Mouse (Mus musculus) stomach, postnatal 0 days (tissue): ENCODE data around the gene Ccdc177. TPM values are rescaled to one million over a fixed set of nuclear protein-coding genes. Genes with fewer than 3 reads are reported as not detected.

Source experiments
- ATAC-seq: fragments of 200-750 bp; cut with Nextera tagmentation; 2 replicates; pipeline ENCODE4 v1.8.0; 2017; ENCODE audit not compliant: low FRiP score, low TSS enrichment
- DNase-seq: peaks from one replicate; pipeline ENCODE4 v3.0.0-alpha.2; 2016; ENCODE audit warnings: low spot score
- H3K27ac ChIP-seq: fragments of 300-500 bp; sonication (generic); replicated peaks from 2 replicates; pipeline ENCODE4 v1.5.1; 2014; ENCODE audit warnings: mild to moderate bottlenecking, control low read depth
- H3K27me3 ChIP-seq: fragments of 300-500 bp; sonication (generic); 2 replicates; pipeline ENCODE4 v1.6.1; 2014; ENCODE audit warnings: low read length; ENCODE audit not compliant: control insufficient read depth, insufficient read depth
- H3K36me3 ChIP-seq: fragments of 300-500 bp; sonication (generic); 2 replicates; pipeline ENCODE4 v1.6.1; 2014; ENCODE audit warnings: low read length, mixed read lengths; ENCODE audit not compliant: control insufficient read depth, insufficient read depth
- H3K4me1 ChIP-seq: fragments of 300-500 bp; sonication (generic); replicated peaks from 2 replicates; pipeline ENCODE4 v1.6.1; 2014; ENCODE audit warnings: antibody characterized with exemption; ENCODE audit not compliant: control insufficient read depth, insufficient read depth
- H3K4me2 ChIP-seq: fragments of 300-500 bp; sonication (generic); replicated peaks from 2 replicates; pipeline ENCODE4 v1.6.1; 2014; ENCODE audit warnings: low read depth, mild to moderate bottlenecking, control low read depth, moderate library complexity
- H3K4me3 ChIP-seq: fragments of 300-500 bp; sonication (generic); 2 replicates; pipeline ENCODE4 v1.5.1; 2014; ENCODE audit warnings: low read depth, low read length, control low read depth
- H3K9ac ChIP-seq: fragments of 300-500 bp; sonication (generic); 2 replicates; pipeline ENCODE4 v1.6.1; 2014; ENCODE audit warnings: mild to moderate bottlenecking, low read length, control low read depth, mixed read lengths
- H3K9me3 ChIP-seq: fragments of 300-500 bp; sonication (generic); 2 replicates; pipeline ENCODE4 v1.6.1; 2016; ENCODE audit warnings: low read length; ENCODE audit not compliant: control insufficient read depth
- CTCF ChIP-seq: IDR thresholded peaks from 2 replicates; pipeline ENCODE4 v1.5.1; 2016; ENCODE audit warnings: antibody characterized with exemption, low read depth, mild to moderate bottlenecking, moderate library complexity
- EP300 ChIP-seq: optimal IDR thresholded peaks from 2 replicates; pipeline ENCODE3; 2016; ENCODE audit warnings: antibody characterized with exemption
- WGBS: fragments of 180-500 bp; shearing (Covaris S2); extraction: QIAGEN DNeasy Blood & Tissue Kit; methylation state at CpG from one replicate; pipeline ENCODE4 v1.1.7; 2014; 5-methylcytosine and 5-hydroxymethylcytosine counted together
- polyA plus RNA-seq: library from polyadenylated mRNA; unstranded; fragments of >200 nt; fragmentation: Nextera tagmentation; extraction: Ambion mirVana; gene quantifications from 2 replicates; pipeline ENCODE4 v1.2.1, GENCODE M21; 2015

Gene Ccdc177
- polyA plus RNA-seq, 1 experiment from 2014 or later = 0.06 TPM

- under 1% methylated on average over 114 of the region's 122 CpGs for WGBS
- Histone ChIP-seq H3K27ac (no peak overlapping the region), H3K4me1 (peaks cover 12% of the 10 kb centered on the region), H3K36me3 (no peaks in the 10 kb centered on the region), H3K27me3 (peaks cover 24% of the 10 kb centered on the region), H3K4me3 (peak overlapping the region; percentile 57), H3K4me2 (peak overlapping the region; percentile 95), H3K9ac (peak overlapping the region; percentile 35), H3K9me3 (no peaks in the 10 kb centered on the region)
- DNase-seq (peak; percentile 72), ATAC-seq (peak; percentile 77)
- TF ChIP-seq EP300 = no peak
- TF ChIP-seq CTCF = peak; percentile 7; the same call in 1 of the 2 replicates
Observed at GRCm38 (mm10) chr12:80757751-80758558, 2.5 kb downstream of the Ccdc177 start.

- Histone ChIP-seq H3K9ac (no peak overlapping the region), H3K27ac (no peak overlapping the region), H3K4me2 (no peak overlapping the region), H3K27me3 (peaks cover 5% of the 10 kb centered on the region), H3K36me3 (no peaks in the 10 kb centered on the region), H3K4me1 (no peaks in the 10 kb centered on the region), H3K4me3 (no peak overlapping the region), H3K9me3 (no peaks in the 10 kb centered on the region)
- no peak for ATAC-seq
- no peak for TF ChIP-seq CTCF
- no peak for TF ChIP-seq EP300
- no peak for DNase-seq
- 79% methylated on average over 6 of the region's 6 CpGs for WGBS
Observed at GRCm38 (mm10) chr12:80751556-80751955, 8.9 kb downstream of the Ccdc177 start.

- TF ChIP-seq CTCF (no peak), EP300 (no peak)
- 52% methylated on average over 8 of the region's 8 CpGs for WGBS
Observed at GRCm38 (mm10) chr12:80746031-80746813, 14.3 kb downstream of the Ccdc177 start.

DNA sequence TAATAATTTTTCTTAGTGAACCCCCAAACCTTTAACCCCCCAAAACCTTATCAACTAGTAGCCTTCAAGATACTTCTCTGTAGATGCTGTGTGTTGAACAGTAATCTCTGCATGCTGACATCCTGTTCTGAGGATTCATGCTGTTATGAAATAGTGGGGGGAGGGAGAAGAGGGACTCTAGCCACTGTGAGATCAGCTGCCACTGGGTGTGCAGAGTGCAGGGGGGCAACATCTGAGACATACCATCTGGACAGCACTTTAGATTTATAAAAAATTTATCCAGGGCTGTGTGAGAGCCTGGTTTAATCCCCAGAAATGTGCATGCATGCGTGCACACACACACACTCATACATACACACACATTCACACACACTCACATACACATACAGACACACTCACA, 15.9 kb downstream of the Ccdc177 start:
- no peaks in the 10 kb centered on the region for H3K27me3 ChIP-seq
- H3K4me1 ChIP-seq = no peaks in the 10 kb centered on the region
- H3K36me3 ChIP-seq = no peaks in the 10 kb centered on the region
- H3K4me3 ChIP-seq = no peak overlapping the region
- H3K9me3 ChIP-seq = no peaks in the 10 kb centered on the region
- DNase-seq = no peak
- ATAC-seq = no peak
- H3K27ac ChIP-seq = no peak overlapping the region
- no peak overlapping the region for H3K9ac ChIP-seq
- no peak overlapping the region for H3K4me2 ChIP-seq
- 52% methylated on average over 1 of the region's 1 CpGs for WGBS
- TF ChIP-seq CTCF = no peak
- TF ChIP-seq EP300 = no peak

More at GRCm38 (mm10) chr12:80746031-80746813, 14.3 kb downstream of the Ccdc177 start:
- DNase-seq (no peak), ATAC-seq (no peak)
- Histone ChIP-seq H3K4me2 (no peak overlapping the region), H3K27ac (no peak overlapping the region), H3K9me3 (no peaks in the 10 kb centered on the region), H3K4me1 (no peaks in the 10 kb centered on the region), H3K36me3 (no peaks in the 10 kb centered on the region), H3K27me3 (no peaks in the 10 kb centered on the region), H3K4me3 (no peak overlapping the region), H3K9ac (no peak overlapping the region)

DNA sequence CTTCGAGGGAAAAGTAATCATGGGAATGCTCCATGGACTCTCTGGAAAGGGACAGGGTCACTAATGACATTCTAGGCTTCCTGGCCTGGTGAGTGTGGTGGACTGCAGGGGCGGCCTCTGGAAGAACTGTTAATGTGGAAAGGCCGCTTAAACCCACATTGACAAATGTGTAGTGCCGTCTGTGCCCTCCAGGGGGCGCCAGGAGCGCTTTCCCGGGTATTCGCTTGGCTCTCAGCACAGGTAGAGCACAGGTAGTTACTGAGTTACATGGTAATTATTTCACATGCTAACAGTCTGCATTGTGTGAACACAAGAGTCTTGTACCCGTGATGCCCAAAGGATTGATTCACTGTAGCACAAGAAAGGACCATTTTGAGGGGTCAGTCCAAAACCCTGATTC, 21.0 kb downstream of the Ccdc177 start:
- no peak for TF ChIP-seq EP300
- TF ChIP-seq CTCF = peak; percentile 74
- H3K4me3 ChIP-seq = no peak overlapping the region
- 34% methylated on average over 9 of the region's 9 CpGs for WGBS
- H3K4me1 ChIP-seq = no peaks in the 10 kb centered on the region
- H3K36me3 ChIP-seq = no peaks in the 10 kb centered on the region
- no peak for ATAC-seq
- no peaks in the 10 kb centered on the region for H3K27me3 ChIP-seq
- H3K9me3 ChIP-seq = no peaks in the 10 kb centered on the region
- peak; percentile 56 for DNase-seq
- no peak overlapping the region for H3K9ac ChIP-seq
- no peak overlapping the region for H3K27ac ChIP-seq
- no peak overlapping the region for H3K4me2 ChIP-seq

GRCm38 (mm10) chr12:80737283-80737600, 23.2 kb downstream of the Ccdc177 start:
- 57% methylated on average over 5 of the region's 5 CpGs for WGBS
- ATAC-seq (no peak), DNase-seq (no peak)
- no peaks in the 10 kb centered on the region for H3K36me3 ChIP-seq
- H3K9me3 ChIP-seq = no peaks in the 10 kb centered on the region
- TF ChIP-seq CTCF = no peak
- no peaks in the 10 kb centered on the region for H3K27me3 ChIP-seq
- H3K27ac ChIP-seq = no peak overlapping the region
- H3K9ac ChIP-seq = no peak overlapping the region
- H3K4me3 ChIP-seq = no peak overlapping the region
- H3K4me1 ChIP-seq = no peaks in the 10 kb centered on the region
- H3K4me2 ChIP-seq = no peak overlapping the region
